Mouse (Mus musculus) lung, postnatal 4 days (tissue): Measurements from ENCODE around the gene Rspo1.

Source experiments
- DNase-seq, 2 experiments: peaks; one replicate each; pipeline ENCODE4 v3.0.0; 2021

The Rspo1 gene

DNA sequence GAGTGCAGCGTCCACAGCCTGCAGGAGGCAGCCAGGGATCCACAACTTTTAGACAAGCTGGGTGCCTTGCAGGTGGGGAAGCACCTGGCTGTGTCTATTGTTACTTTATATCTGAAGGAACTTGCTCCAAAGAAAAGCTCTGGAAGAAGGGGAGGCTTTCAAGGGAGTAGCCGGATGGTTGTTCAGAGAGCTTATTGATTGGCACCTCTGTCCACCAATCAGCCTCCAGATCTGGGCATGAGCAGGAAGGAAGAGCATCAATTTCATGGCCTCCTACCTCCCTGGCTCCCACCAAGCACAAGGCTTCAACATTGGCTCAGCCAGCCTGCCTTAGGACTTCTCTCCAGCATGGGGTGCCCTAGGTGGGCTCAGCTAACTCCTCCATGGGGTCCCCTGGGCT, 12.9 kb upstream of the Rspo1 start:
- DNase-seq: no peak

DNA sequence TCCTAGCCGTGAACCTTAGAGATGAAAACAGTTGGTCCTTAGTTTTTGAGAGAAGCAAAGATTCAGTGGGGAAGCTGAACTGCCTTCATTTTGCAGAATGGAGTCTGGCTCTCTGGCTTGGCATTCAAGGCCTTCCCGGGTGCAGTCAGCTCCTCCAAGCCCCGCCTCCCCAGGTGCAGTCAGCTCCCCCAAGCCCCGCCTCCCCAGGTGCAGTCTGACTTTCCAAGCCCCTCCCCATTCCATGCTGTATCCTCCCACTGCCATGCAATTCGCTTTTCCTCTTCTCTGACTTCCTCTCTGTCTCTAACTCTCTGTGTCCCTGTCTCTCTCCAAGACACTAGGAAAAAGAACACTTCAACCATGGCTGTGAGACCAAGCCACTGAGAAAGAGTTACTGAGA, 8.0 kb upstream of the Rspo1 start:
- peak; percentile 39 to 56 for DNase-seq

DNA sequence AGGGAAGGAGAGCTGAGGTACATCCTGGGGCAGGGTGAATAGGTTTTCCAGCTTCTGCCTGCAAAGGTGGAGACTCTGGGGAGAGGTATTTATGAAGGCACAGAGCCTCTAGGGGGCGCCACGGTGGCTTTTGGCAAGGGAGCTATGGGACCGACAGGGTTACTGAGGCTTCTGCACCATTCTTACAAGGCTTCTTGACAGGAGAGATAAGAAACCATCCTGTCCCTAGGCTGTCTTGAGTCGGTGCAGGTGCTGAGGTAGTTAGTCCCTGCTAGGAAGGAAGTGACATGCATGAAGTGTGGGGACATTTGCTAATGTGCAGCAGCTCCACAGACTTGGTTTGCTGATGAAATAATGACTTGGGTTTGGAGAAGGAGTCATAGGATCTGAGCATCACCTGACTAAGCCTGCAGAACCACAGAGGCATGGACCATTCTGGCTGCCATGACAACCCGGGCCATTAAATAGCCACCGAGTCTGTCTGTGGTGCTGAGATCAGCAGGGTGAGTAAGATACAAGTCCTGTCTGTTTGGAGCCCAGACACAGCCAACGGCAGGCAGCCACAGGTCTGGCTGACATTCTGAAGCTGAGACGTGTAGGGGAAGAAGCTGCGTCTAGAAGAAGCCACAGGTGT, 2.2 kb upstream of the Rspo1 start:
- DNase-seq: no peak

DNA sequence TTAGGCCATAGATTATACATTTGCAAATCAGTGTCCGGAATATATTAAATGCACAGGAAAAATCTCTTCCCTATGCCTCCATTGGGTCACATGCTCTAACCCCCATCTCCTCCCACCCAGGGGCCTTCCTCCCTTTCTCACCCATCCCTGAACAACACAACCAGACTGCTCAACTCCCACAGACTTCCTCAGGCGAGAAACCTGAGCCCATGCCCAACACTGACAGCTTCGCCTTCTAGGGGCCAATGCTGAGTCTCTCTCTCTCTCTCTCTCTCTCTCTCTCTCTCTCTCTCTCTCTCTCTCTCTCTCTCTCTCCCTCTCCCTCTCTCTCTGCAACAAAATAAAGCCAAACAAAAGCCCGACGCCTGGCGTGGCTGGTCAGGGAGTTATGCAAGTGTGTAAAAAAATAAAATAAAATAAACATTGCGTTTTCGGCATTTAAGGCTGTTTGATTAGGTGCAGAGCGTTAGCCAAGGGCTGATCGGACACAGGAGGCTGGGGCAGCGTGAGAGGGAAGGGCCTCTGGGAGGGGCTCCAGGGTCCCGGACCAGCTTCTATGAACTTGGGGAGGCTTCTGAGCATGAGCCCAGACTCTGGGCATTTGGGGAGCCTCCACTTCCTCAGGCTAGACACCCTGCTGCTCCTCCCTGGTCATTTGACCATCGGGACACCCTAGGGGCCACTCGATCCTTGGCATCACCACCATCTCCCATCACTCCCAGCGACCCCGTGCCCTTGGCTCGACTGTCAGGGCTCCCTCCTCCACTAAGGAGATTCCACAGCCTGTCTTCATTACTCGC, 1.2 kb upstream of the Rspo1 start:
- peak in 1 of 2 experiments; percentile 61 for DNase-seq

DNA sequence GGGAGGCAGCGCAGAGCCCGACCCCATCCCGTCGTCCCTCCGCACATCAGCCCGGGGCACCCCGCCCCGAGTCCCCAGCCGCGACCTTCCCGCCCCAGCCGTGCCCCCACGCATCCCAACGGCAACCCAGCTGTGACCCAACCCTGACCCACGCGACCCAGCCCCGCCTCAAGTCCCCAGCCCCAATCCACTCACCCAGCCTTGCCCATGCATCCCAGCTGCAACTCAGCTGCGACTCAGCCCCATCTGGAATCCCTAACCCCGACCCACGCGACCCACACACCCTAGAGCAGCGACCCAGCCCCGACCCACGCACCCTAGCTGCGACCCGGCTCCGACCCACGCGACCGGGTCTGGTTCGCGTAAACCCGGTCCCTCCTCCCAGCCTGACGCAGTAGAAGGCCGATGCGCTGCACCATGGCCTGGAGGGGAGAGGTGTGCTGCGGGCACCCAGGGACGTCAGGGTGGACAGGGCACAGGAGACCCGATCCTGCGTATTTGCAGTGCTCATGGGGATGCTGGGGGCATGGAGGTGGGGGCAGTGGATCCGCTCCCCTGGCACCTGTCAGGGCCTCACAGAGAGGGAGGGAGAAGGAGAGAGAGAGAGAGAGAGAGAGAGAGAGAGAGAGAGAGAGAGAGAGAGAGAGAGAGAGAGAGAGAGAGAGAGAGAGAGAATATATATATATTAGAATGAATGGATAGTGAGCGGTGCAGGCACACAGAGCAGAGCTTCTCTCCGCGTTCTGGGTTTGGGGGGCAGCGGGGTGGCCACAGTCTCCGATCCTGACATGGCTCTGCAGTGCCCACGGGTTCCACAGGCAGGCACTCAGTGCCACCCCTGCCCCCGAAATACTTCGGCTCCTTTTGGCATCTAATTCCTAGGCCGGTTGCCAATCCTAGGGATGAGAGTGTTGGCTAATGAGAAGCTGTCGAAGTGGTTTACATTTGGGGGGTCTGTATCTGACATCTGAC, 795 bp downstream of the Rspo1 start:
- DNase-seq: no peak

DNA sequence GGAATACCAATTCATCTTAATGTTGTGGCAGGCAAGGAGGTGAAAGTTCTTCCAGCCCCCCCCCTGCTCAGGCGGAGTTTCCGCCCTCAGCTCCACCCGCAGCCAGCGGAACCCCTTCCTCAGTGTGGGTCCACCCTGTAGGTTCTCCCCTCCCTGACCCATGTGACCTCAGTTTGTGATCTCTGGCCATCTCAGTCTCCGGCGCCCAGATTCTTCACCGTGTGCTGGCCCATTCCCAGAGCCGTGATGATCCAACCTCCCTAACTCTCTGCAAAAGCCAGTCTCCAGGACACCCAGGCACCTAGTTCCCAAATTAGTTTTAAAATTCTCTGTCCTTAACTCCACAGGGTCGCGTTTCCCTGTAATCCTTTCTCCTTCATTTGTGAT, 1.5 kb downstream of the Rspo1 start:
- no peak for DNase-seq

DNA sequence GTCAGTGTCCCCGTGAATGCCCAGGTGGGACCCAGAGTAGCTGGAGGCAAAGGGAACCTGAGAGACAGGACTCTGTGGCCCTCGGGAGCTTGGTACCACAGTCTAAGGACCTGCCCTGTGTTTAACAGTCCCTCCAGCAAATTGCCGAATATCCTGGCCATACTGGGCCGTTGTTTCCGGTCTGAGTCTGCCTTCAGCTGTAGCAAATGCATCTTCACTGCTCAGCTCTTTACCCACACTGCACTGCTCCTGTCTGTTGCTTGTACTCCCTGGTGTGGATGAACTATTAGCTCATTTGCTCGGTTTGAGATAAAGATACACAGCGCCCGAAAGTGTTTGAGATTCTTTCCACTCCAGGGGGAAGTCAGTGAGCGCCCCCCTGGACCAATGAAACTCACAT, 2.2 kb downstream of the Rspo1 start:
- no peak for DNase-seq

GRCm38 (mm10) chr4:124989787-124990253, 3.6 kb downstream of the Rspo1 start:
- no peak for DNase-seq

DNA sequence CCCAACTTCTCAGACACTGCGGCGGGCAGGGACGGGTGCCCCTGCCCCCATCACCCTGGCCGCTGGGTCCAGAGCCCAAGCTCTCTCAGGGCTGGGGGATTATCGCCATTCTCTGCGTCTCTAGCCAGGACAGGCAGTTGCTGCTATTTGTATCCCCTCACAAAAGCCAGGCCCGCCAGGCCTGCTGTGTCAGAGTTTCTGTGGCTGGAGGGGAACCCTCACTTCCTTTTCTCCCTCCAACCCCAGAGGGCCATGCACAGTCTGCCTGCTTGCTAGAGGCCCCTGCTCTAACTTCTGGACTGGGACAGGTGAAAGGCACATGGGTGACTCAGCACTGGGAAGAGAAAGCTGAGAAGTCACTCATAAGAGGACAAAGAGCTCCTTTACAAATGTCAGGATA, 4.1 kb downstream of the Rspo1 start:
- no peak for DNase-seq

- DNase-seq: no peak
Measured at GRCm38 (mm10) chr4:124997479-124998147, 11.4 kb downstream of the Rspo1 start.

DNA sequence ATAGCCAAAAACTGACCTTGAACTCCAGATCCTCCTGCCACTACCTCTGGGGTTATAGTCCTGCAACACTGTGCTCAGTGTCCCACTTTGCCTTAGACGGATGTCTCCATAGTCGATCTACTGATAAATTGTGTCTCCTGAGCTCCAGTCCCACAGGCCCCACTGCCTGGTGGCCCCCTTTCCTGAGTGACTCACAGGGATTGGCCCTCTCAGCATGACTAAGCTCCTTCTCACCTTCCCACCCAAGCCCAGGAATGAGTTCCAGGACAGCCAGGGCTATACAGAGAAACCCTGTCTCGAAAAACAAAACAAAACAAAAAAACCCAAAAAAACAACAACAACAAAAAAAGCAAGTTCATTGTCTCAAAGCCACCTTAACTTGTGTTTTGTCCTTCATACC, 13.3 kb downstream of the Rspo1 start:
- no peak for DNase-seq

- DNase-seq: no peak
Measured at GRCm38 (mm10) chr4:125002978-125003377, 16.7 kb downstream of the Rspo1 start.

GRCm38 (mm10) chr4:125004886-125005285, 18.7 kb downstream of the Rspo1 start:
- DNase-seq: no peak

- no peak for DNase-seq
Measured at GRCm38 (mm10) chr4:125007460-125007859, 21.2 kb downstream of the Rspo1 start.

GRCm38 (mm10) chr4:125008220-125008619, 22.0 kb downstream of the Rspo1 start:
- peak; percentile 31 to 48 for DNase-seq

GRCm38 (mm10) chr4:125008712-125009111, 22.5 kb downstream of the Rspo1 start:
- no peak for DNase-seq

- peak; percentile 36 to 66 for DNase-seq
Measured at GRCm38 (mm10) chr4:125015806-125016635, 29.8 kb downstream of the Rspo1 start, which contains the start of gene Gnl2. Gene Gnl2 (plus strand): TSS chr4:125016585.

DNA sequence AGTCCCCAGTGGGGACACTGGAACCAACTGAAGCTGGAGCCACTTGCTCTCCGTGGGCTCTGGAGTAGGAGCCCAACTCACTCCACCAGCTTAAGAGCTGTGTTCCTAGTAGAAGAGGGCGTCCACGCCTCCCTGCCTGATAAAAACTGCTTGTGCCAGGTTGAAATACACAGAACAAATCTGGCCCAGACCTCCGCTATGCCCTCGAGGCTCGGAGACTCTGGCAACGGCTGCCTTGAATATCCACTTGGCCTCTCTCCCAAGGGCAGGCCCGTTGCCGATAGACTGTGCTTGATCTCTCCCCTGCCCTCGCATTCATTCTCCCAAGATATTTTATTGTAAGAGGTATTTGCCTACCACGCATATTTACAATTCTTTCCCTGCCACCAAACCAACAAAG, 31.2 kb downstream of the Rspo1 start:
- peak; percentile 21 to 67 for DNase-seq

GRCm38 (mm10) chr4:125020780-125021538, 34.7 kb downstream of the Rspo1 start:
- DNase-seq: no peak

DNA sequence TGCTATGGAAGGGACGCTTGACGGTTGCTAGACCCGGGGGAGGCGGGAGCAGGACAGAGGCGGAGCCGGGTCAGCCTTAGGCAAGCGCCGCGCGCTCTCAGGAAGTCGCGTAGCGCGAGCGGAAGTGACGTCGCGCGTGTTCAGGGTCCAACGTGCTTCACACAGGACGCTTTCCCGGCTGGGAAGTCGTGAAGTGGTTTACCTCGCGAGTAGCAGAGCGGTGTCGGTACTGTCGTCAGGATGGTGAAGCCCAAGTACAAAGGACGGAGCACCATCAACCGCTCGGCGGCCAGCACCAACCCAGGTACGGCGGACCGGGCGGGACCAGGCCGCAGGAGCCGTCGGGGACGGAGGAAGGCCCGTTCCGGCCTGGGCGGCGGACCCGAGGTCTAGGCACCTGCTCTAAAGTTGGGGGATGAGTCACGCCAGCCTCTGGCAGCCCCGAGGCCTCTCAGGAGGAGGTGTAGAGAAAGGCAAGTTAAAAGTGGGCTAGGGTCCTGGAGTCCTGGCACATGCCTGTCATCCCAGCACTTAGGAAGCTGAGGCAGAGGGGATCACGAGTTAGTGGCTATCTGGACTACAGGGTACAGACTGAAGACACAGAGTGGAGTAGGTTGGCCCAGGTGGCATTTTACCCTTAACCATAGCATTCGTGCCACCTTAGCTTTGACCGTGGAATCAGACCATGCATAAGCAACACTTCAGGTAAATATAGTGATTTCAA, 43.8 kb downstream of the Rspo1 start:
- peak; percentile 94 to 95 for DNase-seq
